Mouse (Mus musculus): ENCODE measurements around the gene Phtf2.
"Not testable (repeated sequence)": the region's sequence is repeated elsewhere in the genome, so short reads cannot be mapped to it uniquely, and the experiment has no call there.

GRCm38 (mm10) chr5:20715980-20716379 lies 165.9 kb downstream of the Phtf2 start:
- not testable (repeated sequence) for TF ChIP-seq CTCF, EP300 (IDR thresholded peaks at IDR 0.05; ENCODE audit: low read depth)

Data from heart, postnatal 0 days (tissue).